Mouse (Mus musculus) urinary bladder, postnatal 36 days (tissue): Measurements from ENCODE around the gene Pet2.

ENCODE experiments used
- DNase-seq, 2 experiments: peaks; one replicate each; pipeline ENCODE4 v3.0.0; 2022; ENCODE audit warnings: low spot score in 2 of 2, mixed read lengths in 1 of 2

Gene Pet2

GRCm38 (mm10) chrX:89409589-89409988, at the start of gene Pet2:
Gene Pet2 (minus strand): TSS chrX:89409689.
- no peak for DNase-seq
